Mouse (Mus musculus): ENCODE results near the gene Baz2b. TPM values are rescaled to one million over a fixed set of nuclear protein-coding genes. Genes with fewer than 3 reads are reported as not detected.

Baz2b gene
- polyA plus RNA-seq, 1 experiment from 2014 or later = 56.7 TPM

DNA sequence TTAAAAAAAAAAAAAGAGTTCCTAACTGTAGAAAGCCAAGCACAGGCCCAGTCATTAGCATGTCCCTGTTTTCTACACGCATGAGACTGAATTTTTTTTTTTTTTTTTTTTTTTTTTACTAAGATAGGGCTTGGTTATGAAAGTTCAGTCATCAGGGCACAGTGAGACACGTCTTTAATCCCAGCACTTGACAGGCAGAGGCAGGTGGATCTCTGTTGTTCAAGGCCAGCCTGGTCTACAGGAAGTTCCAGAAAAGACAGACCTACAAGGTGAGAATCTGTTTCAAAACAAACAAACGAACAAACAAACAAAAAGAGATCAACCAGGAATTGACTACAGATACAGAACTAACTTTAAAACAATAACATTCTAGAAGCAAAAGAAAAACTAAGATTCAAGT is 100.6 kb downstream of the Baz2b start:
- peaks cover 4% of the 10 kb centered on the region; the same call in 1 of the 2 replicates for H3K36me3 ChIP-seq (ENCODE audit: control insufficient read depth, insufficient read depth, low read length)
- H3K4me1 ChIP-seq (replicated peaks; ENCODE audit: control insufficient read depth, insufficient read depth, low read length) = no peaks in the 10 kb centered on the region
- no peaks in the 10 kb centered on the region for H3K9me3 ChIP-seq (ENCODE audit: control insufficient read depth, low read length)
- H3K9ac ChIP-seq (ENCODE audit: low read length) = no peak overlapping the region
- no peak overlapping the region for H3K4me3 ChIP-seq (ENCODE audit: low read length)
- no peaks in the 10 kb centered on the region for H3K27me3 ChIP-seq (ENCODE audit: control insufficient read depth, insufficient read depth, low read depth, low read length)
- no peak overlapping the region for H3K27ac ChIP-seq (ENCODE audit: low read length)
- 76% methylated on average over 3 of the region's 3 CpGs for WGBS
- no peak overlapping the region for H3K4me2 ChIP-seq (ENCODE audit: low read depth, low read length)
- no peak for ATAC-seq (ENCODE audit: low read depth)

DNA sequence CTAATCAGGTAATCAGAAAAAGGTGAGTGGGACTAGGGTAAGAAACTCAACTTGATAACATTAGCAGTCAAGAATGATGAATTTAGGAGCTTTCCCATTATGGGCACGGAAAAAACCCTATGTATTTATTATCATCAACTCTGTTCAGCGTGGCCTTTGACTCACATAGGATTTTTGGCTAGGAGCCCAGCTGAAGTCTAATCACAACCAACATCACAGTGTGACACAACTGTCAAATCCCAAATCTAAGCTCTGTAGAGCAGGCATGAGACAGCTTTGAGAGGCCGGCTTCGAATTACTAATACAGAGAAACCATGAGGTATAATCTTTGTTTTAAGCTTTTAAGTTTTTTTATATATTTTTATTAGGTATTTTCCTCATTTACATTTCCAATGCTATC is 113.0 kb downstream of the Baz2b start:
- Histone ChIP-seq H3K9me3 (ENCODE audit: control insufficient read depth, low read length) (no peaks in the 10 kb centered on the region), H3K9ac (ENCODE audit: low read length) (no peak overlapping the region), H3K36me3 (ENCODE audit: control insufficient read depth, insufficient read depth, low read length) (peaks cover 3% of the 10 kb centered on the region; the same call in 1 of the 2 replicates), H3K4me1 (replicated peaks; ENCODE audit: control insufficient read depth, insufficient read depth, low read length) (peaks cover 2% of the 10 kb centered on the region; the same call in 1 of the 2 replicates), H3K27ac (ENCODE audit: low read length) (no peak overlapping the region), H3K27me3 (ENCODE audit: control insufficient read depth, insufficient read depth, low read depth, low read length) (no peaks in the 10 kb centered on the region), H3K4me3 (ENCODE audit: low read length) (no peak overlapping the region), H3K4me2 (ENCODE audit: low read depth, low read length) (no peak overlapping the region)
- 62% methylated on average over 4 of the region's 4 CpGs for WGBS
- no peak for ATAC-seq (ENCODE audit: low read depth)

DNA sequence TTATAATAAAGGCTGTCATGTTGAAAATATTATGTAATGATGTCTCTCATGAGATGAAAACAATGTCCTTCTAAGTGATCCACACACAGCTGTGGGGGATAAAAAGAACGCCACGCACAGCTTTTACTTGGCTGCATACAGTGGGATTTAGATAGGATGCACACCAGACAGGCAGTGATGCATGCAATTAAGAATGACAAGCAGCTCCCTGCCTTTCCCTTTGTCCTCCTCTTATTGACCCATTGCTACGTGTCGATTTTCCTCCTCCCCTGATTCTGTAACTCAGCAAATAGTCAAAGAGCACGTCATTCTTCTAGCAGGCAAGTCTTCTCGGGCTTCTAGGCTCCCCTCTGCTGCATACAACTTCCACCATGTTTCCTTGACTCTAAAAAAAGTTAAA is 119.4 kb downstream of the Baz2b start:
- Histone ChIP-seq H3K9ac (ENCODE audit: low read length) (no peak overlapping the region), H3K27me3 (ENCODE audit: control insufficient read depth, insufficient read depth, low read depth, low read length) (no peaks in the 10 kb centered on the region), H3K36me3 (ENCODE audit: control insufficient read depth, insufficient read depth, low read length) (no peaks in the 10 kb centered on the region), H3K4me2 (ENCODE audit: low read depth, low read length) (no peak overlapping the region), H3K4me3 (ENCODE audit: low read length) (no peak overlapping the region), H3K9me3 (ENCODE audit: control insufficient read depth, low read length) (no peaks in the 10 kb centered on the region), H3K4me1 (replicated peaks; ENCODE audit: control insufficient read depth, insufficient read depth, low read length) (peaks cover 10% of the 10 kb centered on the region), H3K27ac (ENCODE audit: low read length) (no peak overlapping the region)
- no peak for ATAC-seq (ENCODE audit: low read depth)
- WGBS = 70% methylated on average over 6 of the region's 6 CpGs

DNA sequence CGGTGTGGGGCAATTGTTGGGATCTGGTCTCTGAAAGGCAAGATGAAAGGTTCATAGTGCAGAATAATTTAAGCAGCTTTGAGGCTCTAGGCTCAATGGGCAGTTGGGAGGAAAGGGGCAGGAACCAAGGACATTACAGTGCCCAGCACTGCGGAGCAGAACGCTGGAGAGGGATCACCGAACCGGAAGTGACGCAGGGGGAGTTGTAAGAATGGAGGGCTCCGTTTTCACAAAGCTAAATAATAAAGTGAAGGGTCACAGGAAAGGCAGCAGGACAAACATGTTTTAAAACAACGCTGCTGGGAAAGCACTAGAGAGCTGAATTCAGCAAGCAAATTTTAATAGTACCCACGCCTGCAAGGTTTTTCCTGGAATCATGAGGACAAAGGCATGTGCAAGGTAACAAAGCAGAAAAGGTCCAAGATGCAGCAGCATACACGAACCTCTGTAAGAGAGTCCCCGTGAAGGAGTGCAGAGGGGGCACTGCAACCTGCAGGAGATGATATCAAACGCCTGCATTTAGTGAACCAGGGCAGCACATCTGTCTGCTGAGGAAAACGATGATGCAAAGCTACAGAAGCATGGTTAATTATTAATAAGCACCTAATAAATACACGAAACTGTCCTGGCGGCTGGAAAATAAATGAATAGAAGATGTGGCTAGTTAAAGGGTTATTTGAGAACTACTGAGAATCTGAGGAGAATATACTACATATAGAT is 120.0 kb downstream of the Baz2b start:
- WGBS = 62% methylated on average over 15 of the region's 15 CpGs
- H3K4me3 ChIP-seq (ENCODE audit: low read length) = no peak overlapping the region
- no peak overlapping the region for H3K4me2 ChIP-seq (ENCODE audit: low read depth, low read length)
- peaks cover 10% of the 10 kb centered on the region for H3K4me1 ChIP-seq (replicated peaks; ENCODE audit: control insufficient read depth, insufficient read depth, low read length)
- H3K9me3 ChIP-seq (ENCODE audit: control insufficient read depth, low read length) = no peaks in the 10 kb centered on the region
- H3K9ac ChIP-seq (ENCODE audit: low read length) = no peak overlapping the region
- H3K36me3 ChIP-seq (ENCODE audit: control insufficient read depth, insufficient read depth, low read length) = no peaks in the 10 kb centered on the region
- H3K27ac ChIP-seq (ENCODE audit: low read length) = no peak overlapping the region
- ATAC-seq (ENCODE audit: low read depth) = no peak
- H3K27me3 ChIP-seq (ENCODE audit: control insufficient read depth, insufficient read depth, low read depth, low read length) = no peaks in the 10 kb centered on the region

DNA sequence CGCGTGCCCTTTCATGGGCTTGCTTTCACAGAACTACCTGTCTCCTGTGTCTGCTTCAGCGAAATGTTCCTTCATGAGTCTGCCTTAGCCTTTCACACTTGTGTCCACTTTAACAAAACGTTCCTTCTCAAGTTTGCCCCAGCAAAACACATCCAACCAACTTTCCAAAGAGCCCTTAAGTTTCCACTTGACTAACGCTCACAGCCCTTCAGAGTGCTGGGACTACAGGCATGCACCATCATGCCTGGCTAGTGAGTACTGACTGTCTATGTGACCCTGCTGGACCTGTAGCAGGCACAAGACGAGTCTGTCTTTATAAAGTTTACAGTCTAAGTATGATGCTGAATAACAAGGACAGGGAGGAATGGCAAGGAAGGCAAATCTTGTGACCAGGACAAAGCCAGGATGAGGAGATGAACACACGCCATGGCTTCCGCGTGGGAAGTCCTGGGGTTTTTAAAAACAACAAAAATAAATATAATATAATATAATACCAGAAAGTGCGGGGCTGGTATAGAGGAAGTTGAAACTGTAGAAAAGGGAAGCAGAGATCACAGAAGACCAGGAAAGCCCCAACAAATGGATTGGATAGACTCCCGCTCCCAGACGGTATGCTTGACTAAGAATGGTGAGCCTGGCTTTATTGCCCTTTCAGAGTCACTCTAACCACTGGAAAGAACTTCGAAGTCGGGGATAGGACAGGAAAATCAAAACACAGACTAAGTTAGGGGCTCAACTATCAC is 120.7 kb downstream of the Baz2b start:
- Histone ChIP-seq H3K36me3 (ENCODE audit: control insufficient read depth, insufficient read depth, low read length) (no peaks in the 10 kb centered on the region), H3K27ac (ENCODE audit: low read length) (peak overlapping the region; percentile 37; the same call in 1 of the 2 replicates), H3K4me2 (ENCODE audit: low read depth, low read length) (no peak overlapping the region), H3K9ac (ENCODE audit: low read length) (no peak overlapping the region), H3K27me3 (ENCODE audit: control insufficient read depth, insufficient read depth, low read depth, low read length) (no peaks in the 10 kb centered on the region), H3K4me1 (replicated peaks; ENCODE audit: control insufficient read depth, insufficient read depth, low read length) (peaks cover 8% of the 10 kb centered on the region), H3K9me3 (ENCODE audit: control insufficient read depth, low read length) (no peaks in the 10 kb centered on the region), H3K4me3 (ENCODE audit: low read length) (no peak overlapping the region)
- peak; percentile 67; the same call in 1 of the 2 replicates for ATAC-seq (ENCODE audit: low read depth)
- WGBS = 80% methylated on average over 14 of the region's 14 CpGs

DNA sequence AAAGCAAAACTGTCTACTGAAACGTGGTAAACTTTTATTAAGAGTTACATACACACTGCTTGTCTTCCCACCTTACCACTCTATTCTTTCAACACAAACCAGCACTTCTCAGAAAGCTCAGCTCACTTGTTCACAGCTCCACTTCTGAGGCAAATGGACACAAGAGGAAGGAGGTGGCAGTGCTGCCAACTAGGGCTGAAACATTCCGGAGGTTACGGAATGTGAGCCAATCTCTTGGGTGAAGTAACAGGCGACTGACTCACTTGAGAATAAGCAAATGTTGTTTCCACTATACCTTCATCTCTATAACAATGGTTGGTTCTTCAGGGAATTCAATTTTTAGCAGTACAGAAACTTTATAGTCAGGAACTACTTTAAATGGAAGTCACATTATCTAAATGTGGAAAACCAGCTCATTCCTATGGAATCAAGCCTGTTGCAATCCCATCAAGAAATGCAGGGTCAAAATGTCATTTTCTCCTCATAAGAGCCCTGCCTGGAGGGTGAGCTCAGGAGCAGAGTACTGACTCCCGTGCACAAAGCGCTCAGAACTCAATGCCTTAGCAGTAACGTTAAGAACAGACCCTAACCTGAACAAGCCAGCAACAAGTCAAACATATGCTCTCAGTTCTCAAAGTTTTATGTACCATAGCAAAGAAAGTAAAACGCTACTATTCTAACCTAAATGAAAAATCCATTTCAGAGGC is 123.3 kb downstream of the Baz2b start:
- peak; percentile 46; the same call in 1 of the 2 replicates for ATAC-seq (ENCODE audit: low read depth)
- H3K27ac ChIP-seq (ENCODE audit: low read length) = peak overlapping the region; percentile 59

DNA sequence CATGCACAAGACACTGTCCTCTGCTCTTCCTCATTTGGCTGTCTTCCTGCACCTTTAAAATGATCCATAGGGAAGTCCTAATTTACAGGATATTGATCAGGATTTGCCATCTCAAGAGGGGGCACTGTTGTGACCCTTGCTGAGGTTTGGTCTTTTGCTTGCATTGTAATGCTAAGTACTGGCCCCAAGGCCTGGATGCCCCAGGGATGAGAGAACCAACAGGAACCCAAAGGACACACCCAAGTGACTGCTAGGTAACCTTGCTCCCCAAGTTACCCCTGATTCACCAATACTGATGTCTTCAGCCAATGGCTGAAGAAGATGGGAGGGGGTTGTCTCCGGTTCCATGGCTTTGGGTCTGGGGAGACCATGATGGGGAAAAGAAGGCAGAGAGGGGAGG is 124.8 kb downstream of the Baz2b start:
- ATAC-seq (ENCODE audit: low read depth) = no peak

More for the DNA sequence above, 123.3 kb downstream of the Baz2b start:
- no peaks in the 10 kb centered on the region for H3K9me3 ChIP-seq (ENCODE audit: control insufficient read depth, low read length)
- H3K4me1 ChIP-seq (replicated peaks; ENCODE audit: control insufficient read depth, insufficient read depth, low read length) = peaks cover 15% of the 10 kb centered on the region
- H3K9ac ChIP-seq (ENCODE audit: low read length) = no peak overlapping the region
- no peak overlapping the region for H3K4me3 ChIP-seq (ENCODE audit: low read length)
- 50% methylated on average over 8 of the region's 8 CpGs for WGBS
- H3K27me3 ChIP-seq (ENCODE audit: control insufficient read depth, insufficient read depth, low read depth, low read length) = no peaks in the 10 kb centered on the region
- H3K4me2 ChIP-seq (ENCODE audit: low read depth, low read length) = no peak overlapping the region
- no peaks in the 10 kb centered on the region for H3K36me3 ChIP-seq (ENCODE audit: control insufficient read depth, insufficient read depth, low read length)

DNA sequence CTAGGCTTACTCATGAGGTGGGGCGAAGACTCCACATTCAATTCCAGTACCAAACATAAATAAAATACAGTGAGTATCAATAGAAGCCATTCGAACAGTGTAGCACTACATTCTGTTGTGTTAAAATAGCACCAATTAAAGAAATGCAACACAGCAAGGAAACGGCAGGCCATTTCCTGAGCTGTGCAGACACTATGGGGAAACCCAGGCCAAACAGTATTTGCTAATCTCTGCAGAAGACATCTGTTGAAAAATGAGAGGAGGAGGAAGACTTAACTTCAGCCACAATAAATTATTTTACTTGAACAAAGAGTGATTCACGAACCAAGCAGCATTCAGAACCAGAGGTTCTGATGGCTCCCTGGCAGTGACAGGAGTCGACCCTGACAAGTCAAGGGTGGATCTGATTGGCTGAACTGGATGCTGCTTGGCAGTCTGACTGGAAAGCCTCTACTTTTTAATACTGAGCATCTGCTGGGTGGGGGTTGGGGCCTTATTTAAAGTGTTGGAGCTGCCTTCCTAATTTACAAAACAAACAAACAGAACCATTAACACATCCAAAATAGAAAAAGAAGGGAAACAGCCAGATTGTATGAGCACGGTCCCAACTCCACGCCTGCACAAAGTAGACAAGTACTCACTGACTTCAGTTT is 126.5 kb downstream of the Baz2b start:
- no peak overlapping the region for H3K4me2 ChIP-seq (ENCODE audit: low read depth, low read length)
- peaks cover 15% of the 10 kb centered on the region for H3K4me1 ChIP-seq (replicated peaks; ENCODE audit: control insufficient read depth, insufficient read depth, low read length)
- WGBS = 49% methylated on average over 7 of the region's 7 CpGs
- no peaks in the 10 kb centered on the region for H3K9me3 ChIP-seq (ENCODE audit: control insufficient read depth, low read length)
- H3K27me3 ChIP-seq (ENCODE audit: control insufficient read depth, insufficient read depth, low read depth, low read length) = no peaks in the 10 kb centered on the region
- no peak overlapping the region for H3K4me3 ChIP-seq (ENCODE audit: low read length)
- no peak for ATAC-seq (ENCODE audit: low read depth)
- no peaks in the 10 kb centered on the region for H3K36me3 ChIP-seq (ENCODE audit: control insufficient read depth, insufficient read depth, low read length)
- H3K9ac ChIP-seq (ENCODE audit: low read length) = no peak overlapping the region
- no peak overlapping the region for H3K27ac ChIP-seq (ENCODE audit: low read length)

More for the DNA sequence above, 124.8 kb downstream of the Baz2b start:
- Histone ChIP-seq H3K27me3 (ENCODE audit: control insufficient read depth, insufficient read depth, low read depth, low read length) (no peaks in the 10 kb centered on the region), H3K9ac (ENCODE audit: low read length) (no peak overlapping the region), H3K4me2 (ENCODE audit: low read depth, low read length) (no peak overlapping the region), H3K36me3 (ENCODE audit: control insufficient read depth, insufficient read depth, low read length) (no peaks in the 10 kb centered on the region), H3K9me3 (ENCODE audit: control insufficient read depth, low read length) (no peaks in the 10 kb centered on the region), H3K4me1 (replicated peaks; ENCODE audit: control insufficient read depth, insufficient read depth, low read length) (peaks cover 15% of the 10 kb centered on the region), H3K4me3 (ENCODE audit: low read length) (no peak overlapping the region), H3K27ac (ENCODE audit: low read length) (no peak overlapping the region)
- 93% methylated on average over 1 of the region's 1 CpGs for WGBS
